Mouse (Mus musculus): ENCODE results near the gene Iqsec1. TPM values are rescaled to one million over a fixed set of nuclear protein-coding genes. Genes with fewer than 3 reads are reported as not detected.

Gene Iqsec1
- polyA plus RNA-seq, 1 experiment from 2014 or later: 17.9 TPM

GRCm38 (mm10) chr6:90948097-90948496, 40.4 kb downstream of the Iqsec1 start:
- 85% methylated on average over 1 of the region's 1 CpGs for WGBS
- no peak for ATAC-seq (ENCODE audit: low FRiP score, low read depth)
- no peak overlapping the region for H3K4me2 ChIP-seq (replicated peaks)
- no peak overlapping the region for H3K4me3 ChIP-seq
- no peak overlapping the region for H3K27ac ChIP-seq
- no peaks in the 10 kb centered on the region for H3K36me3 ChIP-seq
- no peaks in the 10 kb centered on the region for H3K9me3 ChIP-seq
- no peak overlapping the region for H3K9ac ChIP-seq
- H3K4me1 ChIP-seq: no peaks in the 10 kb centered on the region
- no peaks in the 10 kb centered on the region for H3K27me3 ChIP-seq (replicated peaks)

DNA sequence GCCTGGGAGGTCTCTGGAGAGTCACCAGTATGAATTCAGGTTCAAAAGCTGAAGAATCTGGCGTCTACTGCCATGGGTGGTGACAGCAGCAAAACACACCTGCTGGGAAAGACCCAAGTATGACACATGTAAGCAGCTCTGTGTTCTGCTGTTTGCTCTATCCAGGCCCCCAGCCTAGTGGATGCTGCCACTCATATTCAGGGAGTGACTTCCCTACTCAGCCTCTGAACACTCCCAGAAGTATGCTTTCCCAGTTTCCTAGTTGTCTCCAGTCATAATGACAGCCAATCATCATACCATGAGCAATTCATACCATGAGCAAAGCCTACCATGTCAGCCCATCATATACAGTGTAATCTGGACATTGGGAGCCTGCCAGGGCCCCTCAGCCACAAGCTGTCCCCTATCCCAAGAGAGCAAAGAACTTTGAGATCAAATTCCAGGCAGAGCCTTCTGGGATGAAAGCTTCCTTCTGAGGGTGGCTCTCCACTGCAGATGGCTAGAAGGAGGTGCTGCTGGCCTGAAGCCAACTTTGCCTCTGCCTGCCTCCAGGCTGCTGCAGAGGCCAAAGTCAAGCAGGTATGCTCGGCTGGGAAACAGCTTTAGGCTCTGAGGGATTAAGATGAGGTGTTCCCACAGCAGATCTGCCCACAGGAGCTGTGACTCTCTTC, 42.8 kb downstream of the Iqsec1 start:
- Histone ChIP-seq H3K36me3 (no peaks in the 10 kb centered on the region), H3K27ac (no peak overlapping the region), H3K9ac (no peak overlapping the region), H3K27me3 (replicated peaks) (no peaks in the 10 kb centered on the region), H3K4me1 (no peaks in the 10 kb centered on the region), H3K4me3 (no peak overlapping the region), H3K9me3 (no peaks in the 10 kb centered on the region), H3K4me2 (replicated peaks) (no peak overlapping the region)
- WGBS: 76% methylated on average over 2 of the region's 2 CpGs
- ATAC-seq (ENCODE audit: low FRiP score, low read depth): no peak

DNA sequence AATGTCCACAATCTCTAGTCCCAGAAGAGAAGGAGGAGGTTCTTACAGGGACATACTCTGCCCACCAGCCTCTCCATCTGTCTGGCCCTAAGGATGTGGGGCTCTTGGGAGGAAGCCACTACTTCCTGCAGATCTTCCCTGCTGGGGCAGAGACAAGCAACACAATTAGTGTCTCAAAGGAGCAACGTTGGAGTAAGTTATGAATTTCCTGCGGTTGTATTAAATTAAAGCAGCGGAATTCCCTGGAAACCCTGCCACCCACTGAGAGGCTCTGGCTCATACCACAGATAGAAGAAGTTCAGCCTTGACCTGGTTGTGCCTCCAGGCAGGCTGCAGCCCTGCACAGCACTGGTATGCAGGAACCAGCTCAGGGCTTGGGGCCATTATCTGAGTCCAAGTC, 47.2 kb downstream of the Iqsec1 start:
- 58% methylated on average over 3 of the region's 3 CpGs for WGBS
- no peak overlapping the region for H3K27ac ChIP-seq
- H3K4me3 ChIP-seq: no peak overlapping the region
- no peaks in the 10 kb centered on the region for H3K27me3 ChIP-seq (replicated peaks)
- no peak for ATAC-seq (ENCODE audit: low FRiP score, low read depth)
- H3K4me1 ChIP-seq: no peaks in the 10 kb centered on the region; the same call in none of the 2 replicates
- no peaks in the 10 kb centered on the region for H3K36me3 ChIP-seq
- H3K9ac ChIP-seq: no peak overlapping the region
- H3K4me2 ChIP-seq (replicated peaks): no peak overlapping the region
- no peaks in the 10 kb centered on the region for H3K9me3 ChIP-seq

DNA sequence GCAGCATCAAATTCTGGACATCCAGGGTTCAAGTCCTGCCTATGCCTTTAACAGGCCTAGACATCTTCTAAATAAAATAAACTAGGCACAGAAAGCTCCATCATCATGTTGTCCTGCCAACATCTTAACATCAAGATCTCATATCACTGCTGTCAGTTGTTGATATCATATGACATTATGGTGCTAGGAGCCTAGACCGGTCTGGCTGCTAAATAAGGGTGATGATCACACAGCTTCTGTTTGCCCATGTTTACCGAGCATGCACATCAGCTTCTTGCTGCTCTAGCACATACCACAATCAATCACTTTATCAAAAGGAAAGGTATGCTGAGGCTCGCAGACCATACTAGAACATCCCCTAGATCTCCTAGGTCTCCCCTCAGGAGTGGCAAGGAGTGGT, 54.8 kb downstream of the Iqsec1 start:
- Histone ChIP-seq H3K27me3 (replicated peaks) (no peaks in the 10 kb centered on the region), H3K4me2 (replicated peaks) (no peak overlapping the region), H3K27ac (no peak overlapping the region), H3K9me3 (0 out of 2 replicates have a peak, but pooled peaks cover 4% of the 10 kb centered on the region), H3K4me3 (no peak overlapping the region), H3K9ac (no peak overlapping the region), H3K4me1 (no peaks in the 10 kb centered on the region; the same call in none of the 2 replicates), H3K36me3 (no peaks in the 10 kb centered on the region)
- ATAC-seq (ENCODE audit: low FRiP score, low read depth): no peak
- WGBS: 92% methylated on average over 3 of the region's 3 CpGs

DNA sequence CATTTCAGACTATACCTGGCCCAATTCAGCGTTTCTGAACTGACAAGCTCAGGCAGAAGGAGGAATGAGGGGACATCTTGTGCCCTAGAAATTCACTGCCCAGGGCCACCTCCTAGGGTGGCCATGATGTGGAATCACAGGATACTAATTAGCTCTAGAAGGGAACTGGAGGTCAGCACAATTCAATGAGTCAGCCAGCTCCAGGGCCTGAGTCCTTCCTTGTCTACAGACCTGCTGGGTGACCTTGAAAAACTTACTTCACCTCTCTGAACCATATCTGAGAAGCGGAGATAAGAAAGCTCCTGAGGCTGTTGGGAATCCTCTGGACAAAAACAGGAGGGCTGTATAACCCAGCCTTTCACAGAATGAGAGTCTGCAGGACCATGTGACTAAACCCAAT, 59.7 kb downstream of the Iqsec1 start:
- no peak for ATAC-seq (ENCODE audit: low FRiP score, low read depth)
- H3K27ac ChIP-seq: no peak overlapping the region
- WGBS: 91% methylated on average over 2 of the region's 2 CpGs
- H3K4me1 ChIP-seq: peaks cover 23% of the 10 kb centered on the region
- 0 out of 2 replicates have a peak, but pooled peaks cover 4% of the 10 kb centered on the region for H3K9me3 ChIP-seq
- no peaks in the 10 kb centered on the region for H3K36me3 ChIP-seq
- H3K27me3 ChIP-seq (replicated peaks): no peaks in the 10 kb centered on the region
- no peak overlapping the region for H3K9ac ChIP-seq
- no peak overlapping the region for H3K4me2 ChIP-seq (replicated peaks)
- no peak overlapping the region for H3K4me3 ChIP-seq

- H3K4me3 ChIP-seq: no peak overlapping the region
Measured at GRCm38 (mm10) chr6:90925472-90925871, 63.0 kb downstream of the Iqsec1 start.

DNA sequence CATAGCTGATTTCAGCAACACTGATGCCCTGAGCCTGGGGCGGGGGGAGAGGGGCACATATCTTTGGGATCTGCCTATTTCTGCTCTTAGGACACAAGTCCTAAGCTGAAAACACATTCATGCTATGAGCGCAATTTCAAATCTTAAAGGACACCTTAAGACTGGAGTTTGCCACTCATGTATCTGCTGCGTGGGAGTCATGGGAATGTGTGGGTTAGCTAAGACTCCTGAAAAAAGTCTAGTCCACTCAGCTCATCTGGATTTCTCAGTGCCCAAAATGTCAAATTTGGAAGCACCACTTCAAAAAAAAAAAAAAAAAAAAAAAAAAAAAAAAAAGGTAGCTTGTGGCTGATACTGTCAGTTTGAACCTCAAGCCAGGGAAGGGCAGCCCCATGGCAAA, 63.7 kb downstream of the Iqsec1 start:
- Histone ChIP-seq H3K27me3 (replicated peaks) (no peaks in the 10 kb centered on the region), H3K4me1 (peaks cover 57% of the 10 kb centered on the region), H3K36me3 (no peaks in the 10 kb centered on the region), H3K4me2 (replicated peaks) (no peak overlapping the region), H3K4me3 (no peak overlapping the region), H3K9ac (no peak overlapping the region), H3K9me3 (no peaks in the 10 kb centered on the region), H3K27ac (no peak overlapping the region)
- no peak for ATAC-seq (ENCODE audit: low FRiP score, low read depth)
- 94% methylated on average over 3 of the region's 3 CpGs for WGBS

More at GRCm38 (mm10) chr6:90925472-90925871, 63.0 kb downstream of the Iqsec1 start:
- Histone ChIP-seq H3K9me3 (no peaks in the 10 kb centered on the region), H3K36me3 (no peaks in the 10 kb centered on the region), H3K4me1 (peaks cover 50% of the 10 kb centered on the region), H3K27ac (no peak overlapping the region), H3K27me3 (replicated peaks) (no peaks in the 10 kb centered on the region), H3K9ac (no peak overlapping the region), H3K4me2 (replicated peaks) (no peak overlapping the region)
- ATAC-seq (ENCODE audit: low FRiP score, low read depth): no peak
- WGBS: 64% methylated on average over 3 of the region's 3 CpGs

DNA sequence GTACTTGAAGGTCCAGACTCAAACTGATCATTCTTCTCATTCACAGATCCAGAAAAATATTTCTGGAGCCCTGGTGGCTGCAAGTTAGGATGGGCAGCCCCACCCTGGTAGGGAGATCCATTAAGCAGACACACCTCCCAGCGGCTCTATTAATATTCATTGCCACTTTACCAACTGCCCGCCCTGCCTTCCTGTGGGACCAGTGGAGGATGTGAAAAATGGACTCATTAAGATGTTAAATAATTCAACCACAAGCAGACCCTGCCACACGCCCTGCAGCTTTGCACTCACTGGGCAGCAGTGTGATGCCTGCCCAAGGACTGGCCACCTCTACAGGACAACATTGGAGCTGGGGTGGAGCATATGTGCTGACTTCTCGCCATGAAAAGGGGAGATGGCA, 64.1 kb downstream of the Iqsec1 start:
- no peak overlapping the region for H3K27ac ChIP-seq
- ATAC-seq (ENCODE audit: low FRiP score, low read depth): peak; percentile 39; the same call in 1 of the 2 replicates

GRCm38 (mm10) chr6:90921259-90921946, 67.1 kb downstream of the Iqsec1 start:
- no peaks in the 10 kb centered on the region for H3K36me3 ChIP-seq
- 31% methylated on average over 9 of the region's 9 CpGs for WGBS
- H3K4me2 ChIP-seq (replicated peaks): no peak overlapping the region
- H3K27me3 ChIP-seq (replicated peaks): no peaks in the 10 kb centered on the region
- H3K9me3 ChIP-seq: no peaks in the 10 kb centered on the region
- no peak overlapping the region for H3K4me3 ChIP-seq
- H3K4me1 ChIP-seq: peaks cover 61% of the 10 kb centered on the region
- H3K27ac ChIP-seq: no peak overlapping the region
- peak; percentile 27 for ATAC-seq (ENCODE audit: low FRiP score, low read depth)
- H3K9ac ChIP-seq: no peak overlapping the region

More for the DNA sequence above, 64.1 kb downstream of the Iqsec1 start:
- Histone ChIP-seq H3K27me3 (replicated peaks) (no peaks in the 10 kb centered on the region), H3K36me3 (no peaks in the 10 kb centered on the region), H3K4me3 (no peak overlapping the region), H3K9me3 (no peaks in the 10 kb centered on the region), H3K9ac (no peak overlapping the region), H3K4me2 (replicated peaks) (no peak overlapping the region), H3K4me1 (peaks cover 61% of the 10 kb centered on the region)
- WGBS: 32% methylated on average over 4 of the region's 4 CpGs

DNA sequence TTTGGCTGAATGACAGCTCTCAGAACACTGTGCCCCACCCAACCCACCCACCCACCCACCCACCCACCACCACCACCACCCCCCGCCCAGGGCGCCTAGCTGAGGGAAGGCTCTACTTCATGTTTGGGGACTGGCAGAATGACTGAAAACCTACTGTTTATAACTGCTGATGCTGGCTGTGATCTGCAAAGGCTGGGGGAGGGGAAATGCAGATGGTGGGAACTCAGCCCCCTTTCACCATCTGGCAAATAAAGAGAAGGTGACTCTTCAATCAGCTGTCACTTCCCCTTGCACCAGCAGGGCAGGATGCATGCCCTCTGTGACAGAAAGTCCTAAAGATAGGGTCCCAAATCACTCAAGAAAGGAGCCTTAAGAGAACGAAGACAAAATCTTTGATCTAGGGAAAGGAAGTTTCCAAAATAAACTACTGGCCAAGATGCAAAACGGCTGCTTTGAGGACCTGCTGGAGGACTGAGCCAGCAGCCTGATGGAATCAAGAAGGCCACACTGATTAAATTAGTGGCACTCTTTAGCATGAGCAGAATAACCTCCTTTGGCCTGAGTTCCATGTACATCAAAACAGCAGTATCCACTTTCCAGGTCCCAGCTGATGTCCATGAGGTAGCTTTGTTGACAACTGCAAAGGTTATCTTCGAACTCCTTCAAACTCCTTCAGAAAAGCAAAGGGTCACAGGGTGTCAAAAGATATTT, 67.8 kb downstream of the Iqsec1 start:
- ATAC-seq (ENCODE audit: low FRiP score, low read depth): 0 out of 2 replicates have a peak, but pooled peaks have one; percentile 19
- H3K27me3 ChIP-seq (replicated peaks): no peaks in the 10 kb centered on the region
- H3K9me3 ChIP-seq: no peaks in the 10 kb centered on the region
- H3K4me3 ChIP-seq: no peak overlapping the region
- no peaks in the 10 kb centered on the region for H3K36me3 ChIP-seq
- H3K9ac ChIP-seq: no peak overlapping the region
- H3K4me1 ChIP-seq: peaks cover 55% of the 10 kb centered on the region
- WGBS: 39% methylated on average over 5 of the region's 5 CpGs
- H3K27ac ChIP-seq: no peak overlapping the region
- H3K4me2 ChIP-seq (replicated peaks): no peak overlapping the region

- H3K4me1 ChIP-seq: peaks cover 49% of the 10 kb centered on the region
Measured at GRCm38 (mm10) chr6:90919636-90920420, 68.7 kb downstream of the Iqsec1 start.

GRCm38 (mm10) chr6:90915585-90915984, 72.9 kb downstream of the Iqsec1 start:
- 59% methylated on average over 2 of the region's 2 CpGs for WGBS

More at GRCm38 (mm10) chr6:90919636-90920420, 68.7 kb downstream of the Iqsec1 start:
- no peak for ATAC-seq (ENCODE audit: low FRiP score, low read depth)
- Histone ChIP-seq H3K9me3 (no peaks in the 10 kb centered on the region), H3K27ac (no peak overlapping the region), H3K9ac (no peak overlapping the region), H3K4me2 (replicated peaks) (no peak overlapping the region), H3K4me3 (no peak overlapping the region), H3K36me3 (no peaks in the 10 kb centered on the region), H3K27me3 (replicated peaks) (no peaks in the 10 kb centered on the region)
- 42% methylated on average over 4 of the region's 4 CpGs for WGBS

More at GRCm38 (mm10) chr6:90915585-90915984, 72.9 kb downstream of the Iqsec1 start:
- Histone ChIP-seq H3K27ac (no peak overlapping the region), H3K4me3 (no peak overlapping the region), H3K4me1 (peaks cover 13% of the 10 kb centered on the region), H3K27me3 (replicated peaks) (no peaks in the 10 kb centered on the region), H3K36me3 (no peaks in the 10 kb centered on the region), H3K9me3 (no peaks in the 10 kb centered on the region), H3K9ac (no peak overlapping the region), H3K4me2 (replicated peaks) (no peak overlapping the region)
- no peak for ATAC-seq (ENCODE audit: low FRiP score, low read depth)
